Mouse (Mus musculus) embryo, embryonic 9.5 days (tissue): ENCODE results near the gene Zfp951.
"Not testable (repeated sequence)": the region's sequence is repeated elsewhere in the genome, so short reads cannot be mapped to it uniquely, and the experiment has no call there.

ENCODE experiments used
- DNase-seq: peaks from one replicate; pipeline ENCODE4 v3.0.0-alpha.2; 2017; ENCODE audit errors: extremely low spot score

Zfp951 gene

GRCm38 (mm10) chr5:104859962-104860525 lies at the start of gene Zfp951:
TSS of gene Zfp951 (minus strand) at chr5:104860070.
- peak; percentile 22 for DNase-seq

- not testable (repeated sequence) for DNase-seq
These were observed 46.7 kb upstream of the Zfp951 start for GRCm38 (mm10) chr5:104906556-104906955.

GRCm38 (mm10) chr5:104859045-104859961 lies 567 bp downstream of the Zfp951 start:
- DNase-seq: not testable (repeated sequence)

- not testable (repeated sequence) for DNase-seq
These were observed 5.3 kb downstream of the Zfp951 start for GRCm38 (mm10) chr5:104854546-104854945.

GRCm38 (mm10) chr5:104833330-104833729 lies 26.5 kb downstream of the Zfp951 start:
- no peak for DNase-seq

- DNase-seq: no peak
These were observed 30.3 kb downstream of the Zfp951 start for GRCm38 (mm10) chr5:104829611-104830010.

GRCm38 (mm10) chr5:104770138-104770537 lies 89.7 kb downstream of the Zfp951 start:
- not testable (repeated sequence) for DNase-seq
